Mouse (Mus musculus) embryonic fibroblast, embryonic 13.5 days (primary cell): Measurements from ENCODE around the gene Ahsg. TPM values are rescaled to one million over a fixed set of nuclear protein-coding genes. Genes with fewer than 3 reads are reported as not detected.

Experiments
- H3K27ac ChIP-seq: 2 replicates; pipeline ENCODE4 v1.5.1; 2012; ENCODE audit warnings: low read length, control low read depth, inconsistent platforms; ENCODE audit not compliant: insufficient read depth
- H3K4me1 ChIP-seq: 2 replicates; pipeline ENCODE4 v1.6.1; 2011; ENCODE audit warnings: low read length; ENCODE audit not compliant: control insufficient read depth, insufficient read depth
- H3K4me3 ChIP-seq: 2 replicates; pipeline ENCODE4 v1.5.1; 2011; ENCODE audit warnings: mild to moderate bottlenecking, control low read depth, low read length; ENCODE audit not compliant: insufficient read depth
- CTCF ChIP-seq: IDR thresholded peaks from 2 replicates; pipeline ENCODE4 v1.5.1; 2011; ENCODE audit warnings: mild to moderate bottlenecking, control low read depth, low read length, moderate library complexity, borderline replicate concordance; ENCODE audit not compliant: insufficient read depth
- POLR2A ChIP-seq: IDR thresholded peaks from 2 replicates; pipeline ENCODE4 v1.6.1; 2011; ENCODE audit warnings: low read depth, mild to moderate bottlenecking, control low read depth, low read length, moderate library complexity
- polyA plus RNA-seq: library from polyadenylated mRNA; stranded (reverse); fragments of >200 nt; gene quantifications from 2 replicates; pipeline ENCODE4 v1.2.4, GENCODE M21; 2011; ENCODE audit warnings: low read depth; ENCODE audit not compliant: missing spikeins, insufficient read length

Gene Ahsg
- polyA plus RNA-seq, 1 experiment: not detected

- Histone ChIP-seq H3K4me3 (no peak overlapping the region), H3K27ac (no peak overlapping the region), H3K4me1 (peaks cover 3% of the 10 kb centered on the region)
- no peak for TF ChIP-seq POLR2A
- no peak for TF ChIP-seq CTCF
Observed at GRCm38 (mm10) chr16:22911986-22912385, 20.9 kb downstream of the Ahsg start.

DNA sequence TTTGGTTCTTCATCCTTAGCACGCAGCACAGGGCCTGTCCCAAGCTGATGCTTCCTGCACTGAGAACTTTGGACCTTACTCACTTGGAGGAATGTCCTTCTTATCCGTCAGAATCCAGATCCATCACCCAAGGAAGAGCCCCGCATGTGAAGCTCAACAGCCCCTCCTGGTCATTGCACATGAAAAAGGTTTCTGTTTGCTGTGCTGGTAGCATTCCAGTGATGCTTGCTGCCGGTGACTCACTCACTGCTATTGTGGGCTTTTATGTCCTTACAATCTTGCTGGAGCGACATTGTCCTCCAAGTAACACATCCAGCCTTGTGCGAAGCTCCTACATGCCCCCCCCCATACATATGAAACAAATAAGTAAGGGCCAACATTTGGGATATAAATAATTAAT is 21.8 kb downstream of the Ahsg start:
- no peak for TF ChIP-seq POLR2A
- no peak for TF ChIP-seq CTCF
- Histone ChIP-seq H3K4me1 (peaks cover 3% of the 10 kb centered on the region), H3K27ac (no peak overlapping the region), H3K4me3 (no peak overlapping the region)

DNA sequence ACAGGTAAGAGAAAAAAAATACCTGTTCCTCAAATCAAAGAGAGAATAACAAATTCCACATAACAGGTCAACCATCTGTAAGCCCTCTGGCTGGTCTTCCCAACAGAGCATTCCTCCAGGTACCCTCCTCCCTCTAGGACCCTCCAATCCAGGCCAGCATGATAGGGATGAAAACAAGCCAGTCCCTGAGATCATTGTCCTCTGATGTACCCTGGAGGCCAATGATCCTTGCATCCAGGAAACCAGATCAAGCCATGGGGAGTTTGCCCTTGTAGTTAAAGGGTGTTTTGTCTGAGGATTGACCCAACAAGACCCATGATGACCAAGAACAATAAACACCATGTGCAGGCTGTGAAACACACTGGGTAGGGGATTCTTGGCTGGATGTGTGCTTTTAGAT is 23.2 kb downstream of the Ahsg start:
- peaks cover 3% of the 10 kb centered on the region for H3K4me1 ChIP-seq
- H3K4me3 ChIP-seq: no peak overlapping the region
- no peak overlapping the region for H3K27ac ChIP-seq
- no peak for TF ChIP-seq CTCF
- TF ChIP-seq POLR2A: no peak

- no peak for TF ChIP-seq CTCF
- TF ChIP-seq POLR2A: no peak
- Histone ChIP-seq H3K4me1 (no peaks in the 10 kb centered on the region; the same call in 1 of the 2 replicates), H3K4me3 (no peak within 1 kb of the TSS), H3K27ac (no peak within 1 kb of the TSS)
Observed at GRCm38 (mm10) chr16:22918034-22918433, 27.0 kb downstream of the Ahsg start, which contains the start of gene Fetub. Fetub (plus strand) TSS chr16:22918334.

DNA sequence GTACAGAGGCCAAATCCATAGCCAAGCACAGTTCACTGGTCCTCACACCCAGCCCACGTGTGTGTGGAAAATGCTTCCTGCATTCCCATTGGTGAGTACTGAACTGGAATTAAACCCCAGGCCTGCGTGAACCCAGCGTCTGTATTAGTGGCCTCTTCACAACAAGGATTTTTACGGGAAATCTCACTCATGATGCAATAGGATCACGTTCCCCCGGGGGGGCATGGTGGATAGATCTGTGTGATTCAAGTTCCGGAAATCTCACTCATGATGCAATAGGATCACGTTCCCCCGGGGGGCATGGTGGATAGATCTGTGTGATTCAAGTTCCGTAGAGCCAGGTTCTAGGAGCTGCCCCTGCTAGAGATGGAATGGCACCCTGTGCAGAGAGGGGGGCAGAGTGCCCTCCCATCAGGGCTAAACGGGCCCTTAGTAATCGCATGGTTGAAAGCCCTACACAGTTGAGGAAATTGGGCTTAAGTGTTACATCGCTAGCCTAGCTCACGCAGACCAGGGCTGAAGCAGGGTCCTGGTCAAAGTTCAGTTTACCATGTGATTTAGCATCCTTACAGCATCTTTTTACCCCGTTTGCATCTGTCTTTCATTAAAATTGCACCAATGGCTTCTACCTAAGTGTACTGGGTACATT is 27.7 kb downstream of the Ahsg start:
- TF ChIP-seq CTCF (no peak), POLR2A (no peak)
- Histone ChIP-seq H3K4me1 (no peaks in the 10 kb centered on the region; the same call in 1 of the 2 replicates), H3K4me3 (no peak overlapping the region), H3K27ac (no peak overlapping the region)

DNA sequence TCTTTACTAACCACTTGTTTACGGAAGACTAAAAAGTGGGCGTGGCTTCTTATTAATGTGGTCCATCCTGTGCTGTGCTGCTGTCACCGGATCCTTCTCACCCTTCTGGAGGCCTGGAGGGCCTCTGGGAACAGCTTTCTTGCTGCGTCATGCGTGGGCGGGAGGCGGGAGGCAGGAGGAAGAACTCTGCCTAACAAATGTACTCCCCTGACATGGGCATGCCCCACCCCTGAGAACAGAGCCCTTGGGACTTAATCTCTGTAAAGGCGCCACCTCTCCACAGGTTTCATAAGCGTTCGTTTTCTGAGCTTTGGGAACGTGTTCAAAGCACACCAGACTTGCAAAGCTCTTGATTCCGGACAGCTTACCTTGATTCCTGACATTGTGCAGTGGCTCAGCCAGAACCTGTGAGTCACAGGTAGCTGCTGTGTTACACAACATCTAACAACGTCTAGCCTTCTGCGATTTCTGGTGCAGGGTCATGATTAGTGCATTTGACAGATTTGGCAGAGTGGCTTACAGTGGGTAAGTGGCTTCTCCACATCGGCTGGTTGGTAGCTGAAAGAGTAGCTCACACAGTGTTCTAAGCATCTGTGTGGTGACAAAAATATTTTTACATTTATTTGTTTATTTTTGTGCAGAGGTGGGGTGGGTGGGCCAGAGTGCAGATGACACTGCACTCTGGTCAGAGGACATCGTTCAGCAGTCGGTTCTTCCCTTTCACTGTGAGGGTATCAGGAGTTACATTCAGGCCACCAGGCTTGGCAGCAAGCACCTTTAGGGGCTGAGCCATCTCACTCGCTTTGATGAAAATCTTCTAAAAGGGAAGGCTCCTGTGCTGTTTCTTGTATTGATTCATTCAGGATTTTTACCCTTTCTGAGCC is 29.1 kb downstream of the Ahsg start:
- H3K4me1 ChIP-seq: no peaks in the 10 kb centered on the region; the same call in 1 of the 2 replicates
- H3K4me3 ChIP-seq: no peak overlapping the region
- TF ChIP-seq CTCF (no peak), POLR2A (no peak)
- H3K27ac ChIP-seq: no peak overlapping the region

DNA sequence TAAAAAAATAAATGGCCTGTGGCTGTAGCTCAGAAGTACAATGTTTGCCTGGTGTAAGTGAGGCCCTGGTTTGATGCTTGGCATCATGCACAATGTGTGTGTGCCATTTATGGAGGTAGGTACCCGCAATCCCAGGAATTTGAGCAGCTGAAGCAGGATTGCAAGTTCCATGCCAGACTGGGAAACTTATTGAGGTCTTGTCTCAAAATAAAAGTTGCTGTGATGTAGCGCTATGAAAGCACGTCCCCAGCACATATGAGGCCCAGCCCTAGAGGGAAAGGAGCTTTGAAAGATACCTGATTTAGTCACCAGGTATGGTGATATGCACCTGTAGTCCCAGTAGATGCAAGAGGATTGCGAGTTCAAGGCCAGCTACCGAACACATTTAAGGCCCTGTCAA is 30.7 kb downstream of the Ahsg start:
- H3K27ac ChIP-seq: no peak overlapping the region

GRCm38 (mm10) chr16:22922433-22922832 is 31.4 kb downstream of the Ahsg start:
- no peaks in the 10 kb centered on the region; the same call in 1 of the 2 replicates for H3K4me1 ChIP-seq
- TF ChIP-seq CTCF (no peak), POLR2A (no peak)
- H3K4me3 ChIP-seq: no peak overlapping the region
- H3K27ac ChIP-seq: no peak overlapping the region

More for the DNA sequence above, 30.7 kb downstream of the Ahsg start:
- TF ChIP-seq POLR2A (no peak), CTCF (no peak)
- Histone ChIP-seq H3K4me3 (no peak overlapping the region), H3K4me1 (no peaks in the 10 kb centered on the region; the same call in 1 of the 2 replicates)

DNA sequence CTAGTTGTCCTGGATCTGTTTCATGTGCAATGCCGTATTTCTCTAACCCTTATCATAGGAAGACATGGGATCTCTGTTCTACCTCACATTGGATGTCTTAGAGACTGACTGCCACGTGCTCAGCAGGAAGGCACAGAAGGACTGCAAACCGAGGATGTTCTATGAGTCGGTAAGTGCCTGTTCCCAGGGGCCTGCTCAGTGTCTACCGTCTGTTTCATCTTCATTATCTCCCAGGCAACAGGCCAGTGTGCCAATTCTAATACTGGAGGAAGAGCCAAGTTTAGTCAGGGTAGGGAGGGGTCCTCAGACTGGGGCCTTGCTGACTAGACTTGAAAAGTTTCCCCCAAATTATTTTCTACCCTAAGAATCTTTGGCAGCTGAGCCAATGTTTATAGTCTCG is 38.5 kb downstream of the Ahsg start:
- no peaks in the 10 kb centered on the region for H3K4me1 ChIP-seq
- H3K27ac ChIP-seq: no peak overlapping the region
- TF ChIP-seq CTCF: no peak
- no peak for TF ChIP-seq POLR2A
- H3K4me3 ChIP-seq: no peak overlapping the region
